Mouse (Mus musculus) neural tube, embryonic 11.5 days (tissue): Measurements from ENCODE around the gene Ehhadh. TPM values are rescaled to one million over a fixed set of nuclear protein-coding genes. Genes with fewer than 3 reads are reported as not detected.

ENCODE experiments used
- ATAC-seq: fragments of 200-750 bp; cut with Nextera tagmentation; 2 replicates; pipeline ENCODE4 v1.8.0; 2017; ENCODE audit warnings: moderate number of reproducible peaks, mild to moderate bottlenecking, moderate TSS enrichment, moderate library complexity; ENCODE audit not compliant: insufficient read depth, low FRiP score, low TSS enrichment
- DNase-seq: peaks from one replicate; pipeline ENCODE4 v3.0.0-alpha.2; 2015; ENCODE audit warnings: low spot score
- H3K27ac ChIP-seq: fragments of 300-500 bp; sonication (generic); 2 replicates; pipeline ENCODE4 v1.5.1; 2014; ENCODE audit warnings: low read depth, mild to moderate bottlenecking, low read length
- H3K27me3 ChIP-seq: fragments of 300-500 bp; sonication (generic); 2 replicates; pipeline ENCODE4 v1.6.1; 2014; ENCODE audit warnings: mild to moderate bottlenecking, low read length, mixed read lengths; ENCODE audit not compliant: control insufficient read depth, insufficient read depth
- H3K36me3 ChIP-seq: fragments of 300-500 bp; sonication (generic); 2 replicates; pipeline ENCODE4 v1.6.1; 2014; ENCODE audit warnings: mild to moderate bottlenecking, low read length, moderate library complexity, mixed read lengths; ENCODE audit not compliant: control insufficient read depth, insufficient read depth
- H3K4me1 ChIP-seq: fragments of 300-500 bp; sonication (generic); 2 replicates; pipeline ENCODE4 v1.6.1; 2014; ENCODE audit warnings: low read length, mixed read lengths; ENCODE audit not compliant: control insufficient read depth, insufficient read depth
- H3K4me2 ChIP-seq: fragments of 300-500 bp; sonication (generic); 2 replicates; pipeline ENCODE4 v1.6.1; 2014; ENCODE audit warnings: low read depth, mild to moderate bottlenecking, moderate library complexity
- H3K4me3 ChIP-seq: fragments of 300-500 bp; sonication (generic); 2 replicates; pipeline ENCODE4 v1.5.1; 2014; ENCODE audit warnings: low read depth, low read length
- H3K9ac ChIP-seq: fragments of 300-500 bp; sonication (generic); 2 replicates; pipeline ENCODE4 v1.6.1; 2014; ENCODE audit warnings: mild to moderate bottlenecking, low read length
- H3K9me3 ChIP-seq: fragments of 300-500 bp; sonication (generic); 2 replicates; pipeline ENCODE4 v1.6.1; 2016; ENCODE audit warnings: low read length; ENCODE audit not compliant: control insufficient read depth
- WGBS: fragments of 180-500 bp; shearing (Covaris S2); extraction: QIAGEN DNeasy Blood & Tissue Kit; methylation state at CpG from one replicate; pipeline ENCODE4 v1.1.7; 2014; 5-methylcytosine and 5-hydroxymethylcytosine counted together
- polyA plus RNA-seq: library from polyadenylated mRNA; unstranded; fragments of >200 nt; fragmentation: Nextera tagmentation; extraction: Ambion mirVana; gene quantifications from 2 replicates; pipeline ENCODE4 v1.2.1, GENCODE M21; 2014

The Ehhadh gene
- polyA plus RNA-seq, 1 experiment from 2014 or later, result 2.4 TPM

- Histone ChIP-seq H3K4me1 (no peaks in the 10 kb centered on the region), H3K4me2 (no peak overlapping the region), H3K27me3 (no peaks in the 10 kb centered on the region), H3K36me3 (no peaks in the 10 kb centered on the region), H3K9ac (no peak overlapping the region), H3K9me3 (no peaks in the 10 kb centered on the region), H3K27ac (no peak overlapping the region), H3K4me3 (no peak overlapping the region)
- no peak for ATAC-seq
- DNase-seq, result no peak
- 94% methylated on average over 1 of the region's 1 CpGs for WGBS
These were observed 52.0 kb downstream of the Ehhadh start for GRCm38 (mm10) chr16:21735638-21736037.

- WGBS, result 48% methylated on average over 10 of the region's 10 CpGs
- no peaks in the 10 kb centered on the region for H3K27me3 ChIP-seq
- no peak overlapping the region for H3K27ac ChIP-seq
- H3K4me2 ChIP-seq, result no peak overlapping the region
- ATAC-seq, result no peak
- no peak overlapping the region; the same call in 1 of the 2 replicates for H3K9ac ChIP-seq
- H3K4me3 ChIP-seq, result no peak overlapping the region
- H3K36me3 ChIP-seq, result no peaks in the 10 kb centered on the region
- H3K9me3 ChIP-seq, result no peaks in the 10 kb centered on the region
- no peaks in the 10 kb centered on the region for H3K4me1 ChIP-seq
- DNase-seq, result peak; percentile 61
These were observed 59.7 kb downstream of the Ehhadh start for GRCm38 (mm10) chr16:21727897-21728364.

- WGBS, result 96% methylated on average over 3 of the region's 3 CpGs
- no peak overlapping the region for H3K27ac ChIP-seq
- H3K36me3 ChIP-seq, result no peaks in the 10 kb centered on the region
- H3K4me3 ChIP-seq, result no peak overlapping the region
- no peak overlapping the region for H3K9ac ChIP-seq
- H3K9me3 ChIP-seq, result no peaks in the 10 kb centered on the region
- H3K27me3 ChIP-seq, result no peaks in the 10 kb centered on the region
- DNase-seq (no peak), ATAC-seq (no peak)
- H3K4me2 ChIP-seq, result no peak overlapping the region
- H3K4me1 ChIP-seq, result no peaks in the 10 kb centered on the region
These were observed 60.2 kb downstream of the Ehhadh start for GRCm38 (mm10) chr16:21727421-21727820.

GRCm38 (mm10) chr16:21724261-21724660 is 63.3 kb downstream of the Ehhadh start:
- Histone ChIP-seq H3K9ac (no peak overlapping the region), H3K36me3 (no peaks in the 10 kb centered on the region), H3K9me3 (no peaks in the 10 kb centered on the region), H3K27me3 (no peaks in the 10 kb centered on the region), H3K4me3 (no peak overlapping the region), H3K27ac (no peak overlapping the region), H3K4me1 (no peaks in the 10 kb centered on the region), H3K4me2 (no peak overlapping the region)
- no peak for ATAC-seq
- no peak for DNase-seq
- WGBS, result 88% methylated on average over 1 of the region's 1 CpGs

- WGBS, result 92% methylated on average over 7 of the region's 7 CpGs
- DNase-seq, result no peak
- ATAC-seq, result no peak
- H3K27me3 ChIP-seq, result no peaks in the 10 kb centered on the region
- no peak overlapping the region for H3K27ac ChIP-seq
- H3K9me3 ChIP-seq, result no peaks in the 10 kb centered on the region
- H3K9ac ChIP-seq, result no peak overlapping the region
- H3K4me1 ChIP-seq, result no peaks in the 10 kb centered on the region
- H3K4me3 ChIP-seq, result no peak overlapping the region
- H3K4me2 ChIP-seq, result no peak overlapping the region
- H3K36me3 ChIP-seq, result no peaks in the 10 kb centered on the region
These were observed 67.8 kb downstream of the Ehhadh start for GRCm38 (mm10) chr16:21719770-21720169.

- Histone ChIP-seq H3K4me3 (no peak overlapping the region), H3K4me1 (no peaks in the 10 kb centered on the region), H3K27me3 (no peaks in the 10 kb centered on the region), H3K36me3 (no peaks in the 10 kb centered on the region), H3K4me2 (no peak overlapping the region), H3K9me3 (no peaks in the 10 kb centered on the region), H3K27ac (no peak overlapping the region), H3K9ac (no peak overlapping the region)
- 88% methylated on average over 10 of the region's 10 CpGs for WGBS
- DNase-seq, result no peak
- no peak for ATAC-seq
These were observed 73.1 kb downstream of the Ehhadh start for GRCm38 (mm10) chr16:21714516-21714915.

Other genes starting within 250 kb of the Ehhadh start
- gene 2510009E07Rik, start 93.1 kb downstream of the Ehhadh start, polyA plus RNA-seq, result 37.6 and 43.5 TPM in 2 replicates
- gene Map3k13, start 6.5 kb upstream of the Ehhadh start, polyA plus RNA-seq, result 10.6 and 11.6 TPM in 2 replicates
- gene Tmem41a, start 159.7 kb upstream of the Ehhadh start, polyA plus RNA-seq, result 52.0 and 55.7 TPM in 2 replicates
- 0.22 and 0.41 TPM in 2 replicates for gene Liph, start 207.9 kb upstream of the Ehhadh start, polyA plus RNA-seq
- 64.7 and 71.7 TPM in 2 replicates for gene Senp2, start 221.7 kb upstream of the Ehhadh start, polyA plus RNA-seq